Mouse (Mus musculus) ES-E14 (cell line): ENCODE data around the gene Olfr1450.
"Not testable (repeated sequence)": the region's sequence is repeated elsewhere in the genome, so short reads cannot be mapped to it uniquely, and the experiment has no call there.

ENCODE experiments used
- CHD2 ChIP-seq: IDR thresholded peaks from 2 replicates; pipeline ENCODE4 v1.6.1; 2014; ENCODE audit warnings: mild to moderate bottlenecking, low read depth, low read length, inconsistent platforms
- HCFC1 ChIP-seq: IDR thresholded peaks from 2 replicates; pipeline ENCODE4 v1.6.1; 2012; ENCODE audit warnings: low read length, inconsistent platforms, borderline replicate concordance; ENCODE audit not compliant: insufficient read depth
- ZC3H11A ChIP-seq: IDR thresholded peaks from 2 replicates; pipeline ENCODE4 v1.6.1; 2012; ENCODE audit warnings: low read depth, mild to moderate bottlenecking, inconsistent platforms, low read length, borderline replicate concordance
- ZNF384 ChIP-seq: IDR thresholded peaks from 2 replicates; pipeline ENCODE4 v1.6.1; 2012; ENCODE audit warnings: low read depth, low read length, inconsistent platforms

DNA sequence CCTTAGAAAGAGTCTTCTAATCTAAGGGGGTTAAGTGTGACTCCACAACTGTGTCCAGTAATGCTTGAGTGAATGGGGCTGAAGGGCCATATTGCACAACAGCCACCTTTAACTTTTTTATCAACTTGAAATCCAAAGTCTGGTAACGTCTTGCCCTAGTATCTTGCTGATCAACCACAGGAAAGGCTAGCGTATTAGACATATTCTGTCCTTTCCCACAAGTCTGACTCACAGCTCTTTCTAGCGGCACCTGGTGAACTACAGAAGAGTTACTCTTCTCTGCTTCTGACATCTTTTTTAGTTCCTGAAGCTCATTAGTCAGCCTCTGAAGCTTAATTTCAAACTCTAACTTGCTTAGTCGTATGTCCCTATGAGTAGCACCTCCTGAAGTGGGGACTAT lies 42.3 kb downstream of the Olfr1450 start:
- not testable (repeated sequence) for TF ChIP-seq ZC3H11A, CHD2, ZNF384, HCFC1
